Mouse (Mus musculus): ENCODE results near the gene Flrt1.

- TF ChIP-seq POLR2A (IDR thresholded peaks at IDR 0.05; ENCODE audit: insufficient read length, low read depth) (no peak), CEBPB (IDR thresholded peaks at IDR 0.05; ENCODE audit: insufficient read depth, poor library complexity, severe bottlenecking) (no peak), REST (IDR thresholded peaks at IDR 0.05; ENCODE audit: insufficient read depth, insufficient read length) (no peak), SRF (IDR thresholded peaks at IDR 0.05; ENCODE audit: control insufficient read depth, insufficient read length, low read depth) (no peak)
Observed at GRCm38 (mm10) chr19:7092756-7093155, 12.8 kb downstream of the Flrt1 start.
